Comparison of ENCODE assay signal across 8 mouse cellular contexts in the genomic region with DNA sequence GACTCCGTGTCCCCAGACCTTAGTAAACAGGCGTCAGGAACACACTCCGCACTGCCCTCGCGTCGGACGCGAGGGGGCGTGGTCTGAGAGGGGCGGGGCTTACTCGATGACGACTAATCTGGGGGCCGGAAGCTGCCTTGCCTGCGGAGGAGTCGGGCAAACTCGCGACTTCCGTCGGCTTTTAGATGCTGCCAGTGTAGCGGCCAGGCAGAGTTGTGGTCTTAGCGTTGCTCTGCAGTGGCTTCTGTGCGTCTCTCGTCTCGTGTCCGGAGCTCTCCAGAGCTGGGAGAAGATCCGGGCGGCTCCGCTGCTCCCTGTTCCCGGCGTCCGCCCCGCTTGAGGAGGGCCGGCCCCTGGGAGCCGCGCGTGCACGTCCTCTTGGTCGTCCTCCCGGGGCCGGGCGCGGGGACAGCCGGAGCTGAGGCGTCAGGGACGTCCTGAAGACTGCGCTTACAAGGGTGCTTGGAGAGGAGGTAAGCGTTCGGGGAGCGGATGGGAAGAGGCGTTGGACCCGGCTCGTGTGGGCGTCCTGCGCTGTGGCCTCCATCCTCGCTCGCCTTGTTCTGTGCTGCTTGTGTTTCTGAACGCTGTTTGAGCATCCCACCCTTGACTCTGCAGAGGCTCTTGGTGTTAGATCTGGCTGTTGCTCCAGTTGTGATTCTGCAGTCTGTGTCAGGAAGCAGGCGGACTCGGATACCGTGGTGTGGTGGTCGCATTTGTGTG. TPM values are rescaled to one million over a fixed set of nuclear protein-coding genes. Genes with fewer than 3 reads are reported as not detected.
A peak's percentile ranks its signal among the peaks of the same experiment; 100 is the strongest.
DNase-seq lines count a peak whose midpoint lies in the region; ATAC-seq and TF ChIP-seq lines count a peak whose summit lies in the region.

A gene (plus strand): TSS at position 181 of the 723 bp plus-strand sequence.

- H3K4me3 ChIP-seq in hindbrain, embryonic 13.5 days, result peak within 1 kb of the TSS; percentile 99

- CTCF ChIA-PET in Patski (lab: Charles Lee), result interaction anchor here (1.1 to 1.2 kb wide), 2 partner anchors 9 to 27 kb away, joined by 3 read pairs; no protein-coding TSS in a partner anchor

- in situ Hi-C loops in Patski (cut with MboI; ENCODE audit: low pct_unique_long_range_greater_than_20kb), result no loop called here

- peak within 1 kb of the TSS; percentile 90 for H3K27ac ChIP-seq in hindbrain, embryonic 13.5 days

- peaks cover 14% of the 10 kb centered on the region for H3K4me1 ChIP-seq in hindbrain, embryonic 13.5 days (replicated peaks)

- POLR2A ChIA-PET in Patski (lab: Charles Lee), result interaction anchor here (0.6 kb wide), 1 partner anchor 92 kb away, joined by 3 read pairs; no protein-coding TSS in a partner anchor

- peak within 1 kb of the TSS; percentile 72 for H3K4me2 ChIP-seq in hindbrain, embryonic 13.5 days

- peaks cover 30% of the 10 kb centered on the region for H3K27me3 ChIP-seq in Patski
- no peaks in the 10 kb centered on the region for H3K27me3 ChIP-seq in hindbrain, embryonic 13.5 days

- peak within 1 kb of the TSS; percentile 97 for H3K9ac ChIP-seq in hindbrain, embryonic 13.5 days

- peak; percentile 88 for ATAC-seq in Patski
- ATAC-seq in hindbrain, embryonic 13.5 days (ENCODE audit: low FRiP score), result peak; percentile 99

- peak; percentile 47 for DNase-seq in Patski (ENCODE audit: low read depth, low spot score)
- DNase-seq in cerebellum, postnatal 14 days, result peak; percentile 98 to 99
- DNase-seq in frontal cortex, postnatal 14 days (ENCODE audit: low spot score in 2 of 2), result peak; percentile 91 to 97
- DNase-seq in layer of hippocampus, postnatal 25 days (ENCODE audit: extremely low spot score in 1 of 2, low spot score in 1 of 2), result peak; percentile 97 to 98
- DNase-seq in lung, postnatal 25 days (ENCODE audit: low spot score), result peak; percentile 95
- peak; percentile 97 for DNase-seq in retina, embryonic 14.5 days (ENCODE audit: low spot score)
- DNase-seq in thymus, postnatal 4 days, result peak; percentile 98

- no peaks in the 10 kb centered on the region for H3K9me3 ChIP-seq in hindbrain, embryonic 13.5 days

- no peaks in the 10 kb centered on the region for H3K36me3 ChIP-seq in hindbrain, embryonic 13.5 days

- no peak for TF ChIP-seq CTCF in Patski (IDR thresholded peaks at IDR 0.05)

- WGBS in hindbrain, embryonic 13.5 days, result under 1% methylated on average over 58 of the region's 61 CpGs

RNA-seq across cellular contexts. Expression of the gene that starts here (rescaled TPM):
- polyA plus RNA-seq in Patski (2021), result 23.2 TPM
- polyA plus RNA-seq in hindbrain, embryonic 13.5 days (2015; fragmentation: Nextera tagmentation; extraction: Ambion mirVana), result 42.4 and 49.5 TPM in 2 replicates
- 10 to 100 TPM; 50.9 to 51.9 TPM for total RNA-seq in layer of hippocampus, postnatal 25 days (2021)

Comparison
In these comparisons a context has a peak if more than half of its experiments do, and no peak if none do; other contexts are left out.
1. Peak in every context shown above with its lines: DNase-seq, ATAC-seq, H3K4me3 ChIP-seq and H3K27ac ChIP-seq.
2. DNase-seq: peak in every context shown above with its lines; median percentile 98 in cerebellum, postnatal 14 days; 98 in thymus, postnatal 4 days; 98 in layer of hippocampus, postnatal 25 days; 97 in retina, embryonic 14.5 days; 95 in lung, postnatal 25 days; 94 in frontal cortex, postnatal 14 days; 47 in Patski.